Mouse (Mus musculus) megakaryocyte-erythroid progenitor cell, adult 5-6 weeks (primary cell): ENCODE results near the gene Amd1. TPM values are rescaled to one million over a fixed set of nuclear protein-coding genes. Genes with fewer than 3 reads are reported as not detected.
A peak's percentile ranks its signal among the peaks of the same experiment; 100 is the strongest.

Source experiments
- ATAC-seq: replicated peaks from 2 replicates; pipeline ENCODE4 v1.8.0; 2016; ENCODE audit warnings: mild to moderate bottlenecking, inconsistent platforms; ENCODE audit not compliant: severe bottlenecking, poor library complexity, low FRiP score, low TSS enrichment
- total RNA-seq, 2 experiments: library from RNA; stranded (forward) in 1 of 2; stranded (reverse) in 1 of 2; fragments of 200-1000, 215-1000 nt in 1 of 2; fragments of >200 nt in 1 of 2; fragmentation: Nextera tagmentation in 1 of 2; gene quantifications; 2 replicates each; pipeline ENCODE4 v1.2.3; 2014 to 2017

Amd1 gene
- total RNA-seq (2014; fragmentation: Nextera tagmentation) = 196 and 233 TPM in 2 replicates
- total RNA-seq (2017) = 272 and 286 TPM in 2 replicates

DNA sequence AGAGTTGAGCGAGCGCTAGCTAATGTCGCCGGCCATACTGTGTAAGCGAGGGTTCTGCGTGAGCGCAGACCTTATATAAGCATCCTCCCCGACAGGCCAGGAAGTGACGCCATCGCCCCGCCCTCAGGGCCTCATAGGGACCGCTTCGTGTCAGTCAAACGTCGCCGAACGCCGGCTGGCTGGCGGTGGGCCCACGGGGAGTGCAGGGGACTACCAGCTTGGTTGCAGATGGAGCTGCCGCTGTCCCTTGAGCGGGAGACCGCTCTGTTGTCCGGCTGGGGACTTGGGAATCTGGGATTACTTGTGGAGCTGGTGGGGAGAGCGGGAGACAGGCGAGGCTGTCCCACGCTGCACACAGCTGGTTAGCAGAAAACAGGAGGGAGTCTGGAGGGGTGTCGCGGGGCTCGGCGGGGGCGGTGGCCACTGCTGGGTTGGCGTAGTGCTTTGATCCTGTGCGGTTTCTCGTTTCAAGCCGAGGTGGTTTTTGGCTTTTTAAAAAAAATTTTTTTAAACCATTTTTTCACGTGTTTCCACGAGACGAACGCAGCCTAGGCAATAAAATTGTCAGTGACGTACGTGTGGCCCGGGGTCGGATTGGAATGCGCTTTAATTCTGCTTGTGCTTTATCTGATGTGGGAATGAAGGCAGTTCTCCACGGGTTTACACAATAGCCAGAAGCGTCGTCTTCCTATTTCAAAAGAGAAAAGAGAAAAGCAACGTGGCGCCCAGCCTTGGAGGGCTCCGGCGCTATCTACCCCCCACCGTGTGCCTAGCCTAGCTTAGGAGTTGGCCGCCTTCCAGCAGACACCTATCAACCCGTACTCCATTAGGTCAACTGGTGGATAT, at the start of gene Amd1:
Amd1 (minus strand) TSS at position 47 of the 846 bp plus-strand sequence.
- ATAC-seq = peak; percentile 94

DNA sequence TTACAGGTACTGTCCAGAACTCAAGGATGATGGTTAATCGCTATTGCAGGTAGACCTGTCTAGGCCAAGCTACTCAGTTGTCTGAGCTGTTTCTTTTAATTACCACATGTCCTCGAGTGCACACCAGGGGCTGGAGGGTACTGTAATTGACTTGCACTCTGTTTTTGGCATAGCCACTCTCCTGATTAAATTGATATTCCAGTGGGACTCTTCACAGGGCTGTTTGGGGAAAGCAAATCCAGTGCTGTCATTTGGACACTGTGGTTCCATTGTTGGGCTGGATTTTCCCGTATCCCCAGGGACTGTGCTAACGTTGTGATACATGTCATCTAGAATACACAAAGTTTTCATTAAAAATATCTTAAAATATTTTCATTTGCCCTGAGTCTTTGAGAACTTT, 49.2 kb upstream of the Amd1 start:
- no peak for ATAC-seq

DNA sequence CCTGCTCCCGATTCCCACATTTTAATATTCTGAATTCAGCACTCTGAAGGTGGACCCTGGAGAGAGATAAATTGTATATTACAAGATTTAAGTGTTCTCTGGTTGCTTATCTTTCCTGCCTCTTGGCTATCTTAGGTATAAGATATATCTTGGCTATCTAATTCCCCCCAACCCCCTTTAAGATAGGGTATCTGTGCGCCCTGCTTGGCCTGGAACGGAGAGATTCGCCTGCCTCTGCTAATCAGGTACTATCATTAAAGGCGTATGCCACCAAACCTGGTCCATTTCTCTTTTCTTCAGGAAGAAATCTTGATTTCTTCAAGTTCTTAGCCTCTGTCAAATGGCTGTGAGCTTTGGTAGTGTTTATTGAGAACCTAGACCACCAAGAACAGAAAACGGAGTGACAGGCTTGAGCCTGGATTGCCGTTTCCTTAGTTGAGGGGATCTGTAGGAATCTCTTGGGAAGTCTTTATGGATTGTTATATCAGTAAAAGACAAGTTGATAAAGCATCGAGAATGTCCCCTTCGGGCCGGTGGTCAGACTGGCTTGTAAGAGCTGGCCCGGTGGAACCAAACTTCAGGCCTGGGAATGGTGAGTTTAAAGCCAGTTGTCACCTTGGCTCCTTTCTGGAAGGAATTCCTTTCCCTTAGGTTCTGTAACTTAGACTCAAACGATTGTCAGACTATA, 48.4 kb upstream of the Amd1 start:
- ATAC-seq = no peak

DNA sequence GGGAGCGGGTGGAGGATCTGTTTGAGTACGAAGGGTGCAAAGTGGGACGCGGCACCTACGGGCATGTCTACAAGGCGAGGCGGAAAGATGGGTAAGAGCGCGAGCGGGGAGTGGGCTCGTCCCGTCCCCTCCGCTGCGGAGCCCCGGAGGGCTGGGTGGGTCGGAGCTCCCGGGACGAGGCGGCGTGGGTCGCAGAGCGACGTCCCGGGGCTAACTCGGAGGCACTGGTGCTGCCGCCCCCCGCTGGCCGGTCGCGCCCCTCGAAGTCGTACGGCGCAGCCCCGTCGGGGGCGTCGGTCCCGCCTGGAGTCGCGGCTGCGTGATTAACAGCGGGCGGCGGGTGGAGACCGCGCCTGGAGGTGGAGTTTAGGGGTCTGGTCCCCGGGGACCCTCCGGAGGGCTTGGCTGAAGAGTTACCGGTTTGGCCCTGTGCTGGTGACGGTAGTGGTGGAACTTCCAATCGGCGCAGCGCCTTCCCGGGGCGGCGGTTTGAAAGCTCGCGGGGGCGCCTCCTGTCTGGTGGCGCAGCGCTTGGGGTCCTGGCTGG, 47.7 kb upstream of the Amd1 start:
- ATAC-seq = peak; percentile 9; the same call in 1 of the 2 replicates

DNA sequence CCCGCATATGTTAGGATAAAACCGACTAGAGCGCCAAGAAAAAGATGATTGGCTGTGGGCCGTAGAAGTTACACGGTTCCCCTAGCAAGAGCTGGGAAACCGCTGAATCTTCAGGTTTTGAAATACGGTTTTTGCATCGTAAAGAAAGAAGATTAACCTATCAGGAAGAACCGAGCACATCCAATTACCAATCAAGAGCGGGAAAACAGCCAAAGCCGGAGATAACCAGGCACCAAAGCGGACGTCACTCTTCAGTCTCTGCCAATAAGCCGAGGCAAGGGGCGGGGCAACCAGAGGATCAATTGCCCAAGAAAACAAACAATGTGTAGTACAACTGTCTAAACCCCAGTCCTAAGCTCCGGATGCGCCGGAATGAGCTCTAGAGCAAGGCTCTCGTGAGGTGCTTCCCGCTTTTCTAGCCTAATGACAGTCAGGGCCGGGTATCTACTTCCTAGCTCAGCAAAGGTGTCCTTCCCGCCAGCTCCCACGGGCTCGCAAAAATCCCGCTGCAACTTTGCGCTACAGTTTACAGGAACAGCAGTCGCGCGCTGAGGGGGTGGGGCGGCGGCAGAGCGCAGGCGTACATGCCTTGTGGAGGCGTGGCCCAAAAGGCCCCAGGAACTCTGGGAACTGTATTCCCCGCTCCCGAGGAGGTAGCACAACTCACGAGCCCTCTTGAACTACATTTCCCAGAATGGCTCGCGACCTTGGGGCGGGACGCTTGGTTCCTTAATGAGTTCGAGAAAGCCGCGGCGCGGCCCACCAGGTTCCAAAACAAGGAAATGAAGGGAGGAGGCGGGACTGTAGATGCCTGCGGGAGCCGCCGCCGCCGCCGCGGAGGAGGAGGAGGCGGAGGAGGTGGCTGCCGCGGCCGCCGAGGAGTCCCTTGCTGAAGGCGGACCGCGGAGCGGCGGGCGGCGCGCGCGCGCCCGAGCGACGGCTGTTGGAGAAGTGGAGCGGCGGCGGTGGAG, 46.9 kb upstream of the Amd1 start:
- peak; percentile 87 for ATAC-seq

DNA sequence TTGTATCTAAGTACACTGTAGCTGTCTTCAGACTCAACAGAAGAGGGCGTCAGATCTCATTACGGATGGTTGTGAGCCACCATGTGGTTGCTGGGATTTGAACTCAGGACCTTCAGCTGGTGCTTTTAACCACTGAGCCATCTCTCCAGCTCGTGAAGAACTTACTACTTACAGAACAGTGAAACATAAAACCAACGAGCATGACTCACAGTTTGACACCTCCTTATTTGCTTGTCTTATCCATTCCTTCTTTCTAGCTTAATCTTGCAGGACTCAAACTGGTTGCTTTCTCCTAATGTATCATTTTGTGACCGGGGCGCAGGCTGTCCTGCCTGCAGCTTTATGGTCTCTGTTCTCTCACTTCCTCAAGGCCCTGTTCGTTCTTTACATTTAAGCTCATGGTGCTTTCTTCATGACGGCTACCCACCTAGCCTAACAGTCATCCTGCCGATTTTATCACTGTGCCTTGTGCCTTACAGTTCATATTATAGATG, 45.5 kb upstream of the Amd1 start:
- no peak for ATAC-seq

DNA sequence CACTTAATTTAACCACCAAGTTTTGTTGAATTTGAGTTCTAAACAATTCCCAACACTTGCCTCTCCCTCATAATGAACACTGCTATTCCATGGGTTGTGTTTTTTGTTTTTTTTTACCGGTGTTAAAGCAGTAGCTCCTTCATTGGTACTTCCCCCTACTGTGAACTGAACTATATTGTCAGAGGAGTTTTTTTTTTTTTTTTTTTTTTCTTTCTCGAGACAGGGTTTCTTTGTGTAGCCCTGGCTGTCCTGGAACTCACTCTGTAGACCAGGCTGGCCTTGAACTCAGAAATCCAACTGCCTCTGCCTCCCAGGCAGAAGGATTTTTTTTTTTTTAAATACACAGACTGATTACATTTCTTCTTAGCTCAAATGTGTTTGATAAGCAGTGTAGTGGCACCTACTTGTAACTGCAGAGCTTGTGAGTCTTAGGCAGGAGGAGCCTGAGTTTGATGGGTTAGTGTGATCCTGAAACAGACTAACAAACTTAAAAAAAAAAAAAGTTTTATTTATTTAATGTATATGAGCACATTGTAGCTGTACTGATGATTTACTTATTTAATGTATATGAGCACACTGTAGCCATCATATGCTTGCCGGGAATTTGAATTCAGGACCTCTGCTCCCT, 44.9 kb upstream of the Amd1 start:
- no peak for ATAC-seq

DNA sequence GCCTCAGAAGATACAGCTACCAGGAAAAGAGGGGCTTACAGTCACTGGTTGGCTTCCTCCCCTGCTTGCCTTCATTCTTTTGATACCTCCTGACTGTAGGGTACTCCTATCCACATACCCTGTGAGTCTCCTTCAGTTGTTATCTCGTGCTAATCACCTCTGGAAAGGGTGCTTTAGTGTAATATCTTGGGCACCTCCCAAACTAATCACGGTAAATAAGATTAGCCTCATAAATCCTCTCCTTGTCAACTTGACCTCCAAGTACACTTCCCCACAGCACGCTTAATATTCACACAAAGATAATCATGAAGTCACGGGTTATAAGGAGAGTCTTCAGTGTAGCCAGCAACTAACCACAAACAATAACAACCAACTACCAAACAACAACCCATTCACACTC, 40.0 kb upstream of the Amd1 start:
- ATAC-seq = no peak

DNA sequence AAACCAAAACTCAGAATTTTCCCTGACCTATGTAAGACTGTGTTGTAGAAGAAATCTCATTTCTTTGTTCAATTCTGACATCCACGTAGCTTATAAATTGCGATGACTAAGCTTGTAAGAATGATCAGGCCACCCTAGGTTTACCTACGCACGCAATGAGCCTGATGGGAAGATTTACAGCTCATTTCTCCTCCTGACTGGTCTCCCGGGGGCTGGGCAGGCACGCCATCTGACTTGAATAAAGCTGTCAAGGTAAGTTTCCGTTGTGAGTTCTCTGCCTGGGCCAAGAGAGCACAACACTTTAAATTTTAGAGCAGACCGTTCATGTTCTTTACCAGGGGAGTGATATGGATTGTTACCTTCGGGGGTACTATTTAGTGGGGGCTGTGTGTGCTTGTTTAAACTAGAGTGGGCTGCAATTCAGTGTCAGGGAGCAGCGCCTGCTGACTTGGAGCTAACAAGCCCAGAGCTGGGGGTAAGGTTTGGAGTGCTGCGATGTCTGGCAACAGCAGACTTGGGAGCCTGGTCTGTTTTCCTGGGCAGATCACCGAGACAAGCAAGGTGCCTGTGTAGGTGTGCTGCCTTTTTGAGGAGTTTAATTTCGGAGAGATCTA, 37.5 kb upstream of the Amd1 start, which contains the start of gene Cdk19:
Cdk19 (plus strand) TSS at position 214 of the 614 bp plus-strand sequence.
- ATAC-seq = no peak

DNA sequence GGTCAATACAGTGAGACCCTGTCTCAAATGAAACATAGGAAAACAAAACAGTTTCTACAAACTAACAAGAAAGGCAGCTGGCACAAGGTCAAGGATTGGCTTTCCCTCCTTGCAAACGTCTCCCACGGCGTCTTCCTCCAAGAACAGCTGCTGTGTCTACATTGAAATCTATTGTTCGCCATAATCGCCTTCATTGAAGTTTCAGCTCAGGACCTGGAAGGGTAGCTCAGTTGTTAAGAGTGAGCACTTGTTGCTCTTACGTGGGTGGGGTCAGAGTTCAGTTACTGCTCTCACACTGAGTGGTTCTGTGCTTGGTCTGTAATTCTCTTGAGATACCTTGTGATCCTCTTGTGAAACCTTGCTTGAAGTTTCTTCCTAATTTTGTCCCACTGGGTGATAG, 30.9 kb upstream of the Amd1 start:
- ATAC-seq = no peak

DNA sequence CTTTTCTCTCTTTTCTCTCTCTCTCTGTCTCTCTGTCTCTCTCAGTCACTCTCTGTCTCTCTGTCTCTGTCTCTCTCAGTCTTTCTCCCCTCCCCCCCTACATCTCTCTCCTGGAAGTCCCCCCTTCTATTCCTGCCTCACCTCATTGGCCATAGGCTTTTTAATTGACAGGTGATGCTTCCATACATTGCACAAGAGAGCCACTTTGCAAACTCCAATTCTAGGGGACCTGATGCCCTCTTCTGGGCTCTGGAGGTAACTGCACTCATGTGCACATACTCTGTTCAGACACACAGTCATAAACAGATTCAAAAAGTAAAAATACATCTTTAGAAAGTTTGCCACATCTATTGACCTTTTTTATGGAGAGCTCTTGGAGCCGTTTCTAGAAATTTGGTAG, 28.3 kb upstream of the Amd1 start:
- ATAC-seq = no peak

DNA sequence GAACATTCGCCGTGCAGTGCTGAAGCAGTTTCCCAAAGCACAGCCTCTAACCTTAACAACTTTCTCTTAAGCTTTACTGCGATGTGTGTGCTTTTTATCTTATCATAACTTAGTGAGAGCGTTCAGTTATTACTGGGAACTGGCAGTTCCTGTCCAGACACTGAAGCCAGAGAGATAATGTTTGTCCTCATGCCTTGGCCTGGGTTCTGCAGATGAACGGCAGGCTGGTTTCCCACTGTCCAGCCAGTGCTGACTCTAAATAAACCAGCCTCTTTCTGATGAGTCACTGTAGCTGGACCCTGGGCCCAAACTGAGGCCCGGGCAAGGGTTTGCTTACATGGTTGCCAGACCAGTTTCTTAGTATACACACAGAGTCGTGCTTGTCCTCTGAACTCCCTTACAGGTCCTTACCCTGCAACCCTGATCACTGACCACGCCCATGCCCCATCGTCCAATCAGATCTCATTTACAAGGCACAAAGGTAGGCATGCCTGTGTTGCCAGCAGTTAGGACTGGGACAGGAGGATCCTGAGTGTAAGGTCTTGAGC, 26.1 kb upstream of the Amd1 start:
- peak; percentile 97 for ATAC-seq

DNA sequence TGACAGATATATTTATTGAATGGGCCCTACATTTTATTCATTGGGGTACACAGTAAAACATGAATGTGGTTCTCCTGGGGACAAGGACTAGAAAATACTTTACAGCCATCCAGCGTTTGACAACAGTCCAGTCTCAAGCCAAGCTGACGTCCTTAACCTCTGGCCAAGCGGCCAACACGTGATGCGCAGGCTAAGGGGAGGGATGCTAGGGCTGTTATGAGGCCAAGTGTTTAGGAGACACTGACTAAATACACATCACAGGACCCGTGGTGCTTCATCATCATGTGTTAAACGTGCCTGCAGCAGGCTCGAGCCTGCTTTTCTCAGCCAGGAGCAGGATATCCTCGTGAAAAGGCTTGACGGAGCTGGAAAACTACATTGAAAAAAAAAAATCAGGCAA, 18.3 kb upstream of the Amd1 start:
- ATAC-seq = no peak

DNA sequence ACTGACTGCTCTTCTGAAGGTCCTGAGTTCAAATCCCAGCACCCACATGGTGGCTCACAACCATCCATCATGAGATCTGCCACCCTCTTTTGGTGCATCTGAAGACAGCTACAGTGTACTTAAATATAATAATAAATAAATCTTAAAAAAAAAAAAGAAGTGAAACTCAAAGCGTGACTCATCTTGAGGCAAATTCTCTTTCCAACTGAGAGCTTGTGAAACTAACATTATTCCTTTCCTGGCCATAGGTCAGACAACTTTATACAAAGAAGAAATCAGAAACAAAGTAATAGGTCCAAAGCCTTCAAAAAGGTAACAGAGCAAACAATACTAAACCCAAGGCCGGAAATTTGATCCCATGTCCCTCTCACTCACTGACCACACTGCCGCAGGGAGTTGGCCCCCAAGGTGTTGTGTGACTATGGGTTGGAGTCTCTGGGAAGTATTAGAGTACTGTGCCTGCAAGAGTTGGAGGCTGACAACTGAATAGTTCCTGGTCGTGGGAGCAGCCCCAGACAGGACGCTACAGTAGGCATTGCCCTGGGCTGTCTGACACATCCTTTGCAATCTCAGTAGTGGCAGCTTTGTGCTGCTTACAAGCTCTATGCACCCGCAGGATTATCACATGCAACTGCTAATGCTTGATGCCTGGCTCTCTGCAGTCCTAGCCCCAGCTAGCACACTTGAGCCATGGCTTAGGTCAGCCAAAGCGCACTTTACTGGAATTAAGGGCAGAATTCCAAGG, 15.0 kb upstream of the Amd1 start:
- no peak for ATAC-seq

DNA sequence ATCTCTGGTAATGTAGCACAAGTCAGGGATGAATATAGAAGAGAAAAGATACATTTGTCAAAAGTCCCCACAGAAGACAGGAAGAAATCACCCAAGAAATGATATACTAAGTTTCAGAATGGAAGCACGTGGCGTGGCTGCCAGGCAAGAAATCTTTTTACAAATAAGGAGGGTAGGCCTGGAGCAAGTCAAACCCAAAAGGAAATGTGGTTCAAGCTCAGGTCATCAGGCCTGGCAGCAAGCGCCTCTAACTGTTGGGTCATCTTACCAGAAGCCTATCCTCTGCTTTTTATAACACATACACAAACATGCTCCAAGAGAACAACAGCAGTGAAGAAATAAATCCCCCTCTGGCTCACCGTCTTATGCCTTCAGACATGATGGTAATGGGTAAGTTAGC, 10.8 kb upstream of the Amd1 start:
- no peak for ATAC-seq

DNA sequence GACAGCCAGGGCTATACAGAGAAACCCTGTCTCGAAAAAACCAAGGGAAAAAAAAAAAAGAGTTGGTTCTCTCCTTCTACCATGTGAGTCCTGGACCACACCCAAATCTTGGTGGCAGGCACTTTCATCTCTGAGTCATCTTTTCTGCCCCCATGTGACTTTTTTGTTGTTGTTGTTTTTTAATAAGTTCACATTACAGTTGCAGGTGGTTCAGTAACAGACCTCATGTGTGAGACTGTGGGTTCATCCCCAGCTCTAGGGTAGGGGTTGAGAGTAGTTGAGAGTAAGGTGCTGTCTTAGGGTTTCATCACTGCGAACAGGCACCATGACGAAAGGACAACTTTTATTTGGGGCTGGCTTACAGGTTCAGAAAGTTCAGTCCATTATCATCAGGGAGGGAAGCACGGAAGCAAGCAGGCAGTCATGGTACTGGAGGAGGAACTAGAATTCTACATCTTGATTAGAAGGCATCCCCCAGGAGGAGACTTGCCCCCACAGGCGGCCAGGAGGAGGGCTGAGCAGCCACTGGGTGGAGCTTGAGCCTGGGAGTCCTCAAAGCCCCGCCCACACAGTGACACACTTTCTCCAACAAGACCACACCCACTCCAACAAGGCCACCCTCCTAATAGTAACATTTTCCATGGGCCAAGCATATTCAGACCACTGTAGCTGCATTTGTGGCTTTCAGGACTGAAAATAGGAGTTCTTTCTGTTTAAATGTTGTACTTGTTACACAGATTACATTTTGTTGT, 8.1 kb upstream of the Amd1 start:
- ATAC-seq = peak; percentile 98
